Mouse (Mus musculus) liver, adult (tissue): ENCODE measurements around the gene Dtx2.

Source experiments
- GATA4 ChIP-seq: IDR thresholded peaks from 2 replicates; pipeline ENCODE4 v1.6.1; 2014; ENCODE audit warnings: mild to moderate bottlenecking, low read length; ENCODE audit not compliant: insufficient replicate concordance

Dtx2 gene

DNA sequence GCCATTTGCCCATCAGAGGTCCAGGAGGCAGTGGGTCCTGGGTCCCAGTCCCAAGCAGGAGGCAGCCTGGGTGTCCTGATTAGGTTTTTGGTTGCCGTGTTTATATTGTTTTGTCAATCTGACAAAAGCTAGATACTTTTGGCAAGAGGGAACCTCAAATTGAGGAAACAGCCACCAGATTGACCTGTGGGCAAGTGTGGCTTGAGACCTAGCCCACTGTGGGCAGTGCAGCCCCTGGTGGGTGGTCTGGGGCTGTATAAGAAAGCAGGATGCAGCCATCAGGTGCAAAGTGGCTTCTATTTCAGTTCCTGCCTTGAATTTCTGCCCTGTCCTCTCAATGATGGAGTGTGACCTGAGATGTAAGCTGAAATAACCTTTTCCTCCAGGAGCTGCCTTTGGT lies 40.7 kb downstream of the Dtx2 start:
- TF ChIP-seq GATA4 = no peak

DNA sequence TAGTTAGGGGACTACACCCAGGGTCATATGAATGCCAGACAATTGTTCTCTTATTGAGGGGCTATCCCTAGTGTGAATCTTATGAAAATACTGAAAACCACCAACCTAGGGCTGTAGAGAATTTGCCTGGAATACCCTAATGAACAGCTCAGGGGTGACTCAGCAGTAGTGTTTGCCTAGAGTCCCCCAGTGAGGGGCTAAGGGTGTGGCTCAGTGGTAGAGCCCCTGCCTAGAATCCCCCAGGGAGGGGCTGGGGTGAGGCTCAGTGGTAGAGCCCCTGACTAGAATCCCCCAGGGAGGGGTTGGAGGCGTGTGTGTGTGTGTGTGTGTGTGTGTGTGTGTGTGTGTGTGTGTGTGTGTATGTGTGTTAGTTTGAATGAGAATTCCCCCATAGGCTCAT lies 42.1 kb downstream of the Dtx2 start:
- TF ChIP-seq GATA4 = no peak

DNA sequence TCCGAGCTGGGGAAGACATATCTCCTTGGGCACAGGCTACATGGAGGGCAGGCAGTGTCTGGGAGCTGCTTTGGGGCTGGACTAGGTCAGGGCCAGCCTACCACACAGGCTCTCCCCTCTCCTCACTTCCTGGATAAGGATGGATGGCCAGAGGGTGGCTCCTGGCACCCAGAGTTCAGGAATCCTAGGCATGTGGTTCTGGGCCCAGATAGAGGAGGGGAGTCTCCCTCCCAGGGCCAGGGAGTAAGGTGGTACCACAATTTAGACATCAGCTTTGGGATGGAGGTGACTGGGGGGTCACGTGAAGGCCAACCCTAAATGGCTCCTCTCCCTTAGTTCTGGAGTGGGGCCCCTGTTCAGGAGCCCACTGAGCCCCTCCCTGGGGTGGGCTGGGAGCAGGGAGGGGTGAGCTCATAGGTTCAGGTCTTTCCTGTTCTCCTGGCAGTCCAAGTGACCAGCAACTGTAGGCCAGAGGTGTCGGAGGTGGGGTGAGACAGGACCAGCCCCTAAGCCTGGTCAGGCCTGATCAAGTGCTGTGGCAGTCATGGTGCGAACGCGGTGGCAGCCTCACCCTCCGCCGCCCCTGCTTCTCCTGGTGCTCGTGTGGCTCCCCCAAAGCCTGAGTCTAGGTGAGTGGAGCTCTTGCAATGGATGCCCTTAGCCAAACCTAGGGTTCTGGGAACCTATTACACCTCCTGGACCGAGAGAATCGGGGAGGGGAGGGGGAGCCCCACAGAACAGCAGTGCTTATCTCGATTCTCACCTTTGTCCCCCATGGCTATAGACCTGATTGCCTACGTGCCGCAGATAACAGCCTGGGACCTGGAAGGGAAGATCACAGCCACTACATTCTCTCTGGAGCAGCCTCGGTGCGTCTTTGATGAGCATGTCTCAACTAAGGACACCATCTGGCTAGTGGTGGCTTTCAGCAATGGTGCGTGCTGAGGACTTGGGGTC lies 43.9 kb downstream of the Dtx2 start, which contains the start of gene Upk3b:
Upk3b (plus strand) TSS at position 239 of the 957 bp plus-strand sequence.
- no peak for TF ChIP-seq GATA4

DNA sequence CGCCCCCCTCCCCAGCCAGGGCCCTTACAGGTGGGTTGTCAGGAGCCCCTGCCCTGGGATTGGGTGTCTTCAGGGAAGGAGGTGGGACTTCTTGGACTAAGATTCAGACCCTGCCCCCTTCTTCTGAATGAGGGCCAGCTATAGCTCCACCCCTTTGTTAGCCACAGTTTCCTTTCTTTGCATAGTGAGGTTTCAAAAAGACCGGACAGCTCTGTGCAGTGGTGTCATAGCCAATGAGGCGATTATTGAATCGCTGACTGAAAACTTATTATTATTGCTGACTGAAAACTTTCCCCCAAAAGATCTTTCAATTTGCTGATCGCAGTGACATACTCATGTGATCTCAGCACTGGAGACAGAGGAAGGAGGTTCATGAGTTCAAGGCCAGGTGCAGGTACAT lies 45.6 kb downstream of the Dtx2 start:
- no peak for TF ChIP-seq GATA4

DNA sequence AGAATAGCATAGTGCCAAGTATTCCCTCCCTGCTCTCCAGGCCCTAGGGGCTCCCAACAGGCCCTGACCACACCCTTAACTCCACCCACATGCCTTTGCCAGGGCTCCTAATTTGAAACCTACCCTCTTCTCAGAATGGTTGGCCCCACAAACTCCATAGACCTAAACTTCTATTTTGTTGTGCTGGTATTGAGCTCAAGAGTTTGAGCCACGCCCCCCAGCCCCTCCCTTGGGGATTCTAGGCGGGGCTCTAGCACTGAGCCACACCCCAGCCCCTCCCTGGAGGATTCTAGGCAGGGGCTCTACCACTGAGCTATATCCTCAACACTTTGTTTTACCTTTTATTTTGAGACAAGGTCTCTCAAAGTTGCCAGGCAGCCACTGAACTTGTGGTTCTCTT lies 46.7 kb downstream of the Dtx2 start:
- TF ChIP-seq GATA4 = no peak

DNA sequence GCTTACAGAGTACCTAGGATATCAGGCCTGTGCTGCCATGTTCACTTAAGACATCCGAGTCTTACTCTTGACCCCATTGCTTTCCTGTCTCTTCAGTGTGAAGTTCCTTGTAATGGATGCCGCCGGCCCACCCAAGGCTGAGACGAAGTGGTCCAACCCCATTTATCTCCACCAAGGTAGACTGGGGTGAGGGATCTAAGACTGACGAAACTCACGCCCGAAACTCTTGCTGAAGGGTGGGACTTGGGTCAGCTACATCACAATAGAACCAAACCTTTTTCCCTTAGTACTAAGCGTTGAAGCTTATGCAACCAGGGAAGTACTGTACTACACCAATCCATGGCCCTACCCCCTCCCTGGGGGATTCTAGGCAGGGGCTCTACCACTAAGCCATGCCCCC lies 47.1 kb downstream of the Dtx2 start:
- TF ChIP-seq GATA4 = no peak

DNA sequence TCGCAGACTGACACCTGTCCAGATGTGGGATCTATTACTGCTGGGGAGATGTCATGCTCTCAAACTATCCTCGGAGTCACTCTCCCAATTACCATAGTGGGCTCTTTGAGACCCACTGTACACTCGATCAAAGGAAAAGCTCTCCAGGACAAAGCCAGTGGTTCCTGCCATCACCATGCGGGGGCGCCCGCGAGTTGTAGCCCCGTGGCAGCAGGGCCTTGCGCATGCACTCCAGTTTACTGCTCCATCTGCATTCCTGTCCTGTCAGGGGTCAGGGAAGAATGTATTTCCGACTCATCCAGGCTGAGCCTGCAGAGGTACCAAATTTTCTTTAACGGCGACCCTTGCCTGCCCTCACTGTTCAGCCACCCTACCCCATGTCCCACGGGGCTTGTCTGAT lies 50.3 kb downstream of the Dtx2 start:
- TF ChIP-seq GATA4 = no peak

DNA sequence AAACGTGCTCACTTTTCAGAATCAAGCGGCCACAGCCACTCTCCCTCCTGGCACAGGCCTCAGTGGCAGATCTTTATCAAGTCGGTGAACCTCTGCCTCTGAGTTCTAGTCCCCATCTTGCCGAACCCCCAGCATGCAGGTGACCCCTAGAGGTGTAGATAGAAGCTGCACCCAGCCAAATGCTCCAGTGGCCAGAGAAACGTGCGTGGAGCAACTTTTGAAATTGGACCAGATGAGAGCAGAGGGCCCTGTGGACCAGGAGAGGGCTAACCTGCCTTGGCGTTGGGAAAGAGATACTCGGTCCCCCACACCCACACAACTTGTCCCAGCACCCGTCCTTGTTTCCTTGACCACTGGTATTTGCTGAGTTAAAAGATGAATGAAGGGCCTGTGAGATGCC lies 50.8 kb downstream of the Dtx2 start:
- no peak for TF ChIP-seq GATA4

DNA sequence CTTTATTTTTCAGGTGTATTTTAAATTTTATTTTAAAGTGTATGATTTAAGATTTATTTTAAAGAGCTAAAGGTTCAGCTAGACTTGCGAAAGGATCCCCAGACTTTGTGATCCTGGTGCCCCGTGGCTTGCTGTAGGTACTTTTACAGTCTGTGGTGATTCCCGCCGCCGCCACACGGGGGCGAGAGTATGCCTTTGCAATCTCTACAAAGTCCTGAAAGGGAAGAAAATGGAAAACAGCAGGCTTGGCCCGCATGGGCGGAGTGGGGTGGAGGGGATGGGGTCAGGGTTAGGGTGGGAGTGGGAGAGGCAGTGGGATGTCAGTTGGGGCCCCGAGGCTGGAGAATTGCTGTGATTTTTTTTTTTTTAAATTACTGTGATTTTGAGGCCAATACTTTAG lies 51.4 kb downstream of the Dtx2 start:
- no peak for TF ChIP-seq GATA4

DNA sequence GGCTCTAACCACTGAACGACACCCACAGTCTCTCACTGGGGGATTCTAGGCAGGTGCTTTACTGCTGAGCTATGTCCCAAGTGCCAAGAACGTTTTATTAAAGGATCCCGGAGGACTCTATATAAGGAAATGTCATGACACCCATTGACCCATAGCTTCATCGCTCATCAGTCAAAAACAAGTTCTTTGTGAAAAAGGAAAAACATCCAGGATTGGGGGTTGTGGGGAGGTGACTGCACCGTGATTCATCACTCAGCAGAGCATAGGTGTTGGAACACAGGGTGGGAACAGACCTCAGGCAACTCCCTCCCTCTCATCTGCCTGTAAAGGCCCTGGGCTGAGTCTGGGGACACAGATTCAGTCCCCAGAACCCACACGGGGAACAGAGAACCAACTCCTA lies 55.3 kb downstream of the Dtx2 start:
- no peak for TF ChIP-seq GATA4

DNA sequence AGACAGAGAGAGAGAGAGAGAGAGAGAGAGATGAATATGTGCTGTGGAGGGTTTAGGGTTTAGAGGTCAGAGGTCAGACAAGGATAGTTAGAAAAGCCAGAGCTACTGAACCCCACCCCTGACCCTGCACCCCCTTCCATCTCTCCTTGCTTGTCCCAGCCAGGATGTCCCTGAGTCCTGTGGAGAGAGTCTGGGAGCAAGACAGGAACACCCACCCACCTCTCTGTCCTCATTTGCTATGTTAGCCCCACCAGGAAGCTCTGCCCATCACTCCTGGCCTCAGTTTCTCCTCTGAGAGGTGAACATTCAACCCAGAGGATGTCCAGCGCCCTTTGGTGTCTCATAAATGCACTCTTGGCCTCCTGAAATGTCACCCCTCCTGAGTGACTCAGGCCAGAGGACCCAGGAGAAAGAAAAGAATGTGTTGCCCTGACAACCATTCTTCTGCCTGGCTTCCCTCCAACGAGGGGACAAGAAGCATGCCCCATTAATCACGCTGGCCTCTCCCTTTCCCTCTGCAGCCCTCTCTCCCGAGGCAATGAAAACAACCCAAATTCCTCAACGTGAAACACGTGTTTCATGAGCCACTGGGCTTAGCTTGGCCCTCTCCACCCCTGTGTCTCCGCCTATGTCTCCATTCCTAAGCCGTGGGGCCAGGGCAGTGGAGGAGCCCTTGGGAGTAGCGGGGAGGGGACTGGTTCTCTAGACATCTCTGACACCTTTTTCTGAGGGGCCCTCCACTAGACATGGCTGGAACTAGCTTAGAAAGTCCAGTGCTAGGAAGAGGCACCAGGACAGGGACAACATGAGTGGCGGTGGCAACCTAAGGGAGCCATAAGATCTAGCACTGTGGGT lies 56.9 kb downstream of the Dtx2 start:
- no peak for TF ChIP-seq GATA4

DNA sequence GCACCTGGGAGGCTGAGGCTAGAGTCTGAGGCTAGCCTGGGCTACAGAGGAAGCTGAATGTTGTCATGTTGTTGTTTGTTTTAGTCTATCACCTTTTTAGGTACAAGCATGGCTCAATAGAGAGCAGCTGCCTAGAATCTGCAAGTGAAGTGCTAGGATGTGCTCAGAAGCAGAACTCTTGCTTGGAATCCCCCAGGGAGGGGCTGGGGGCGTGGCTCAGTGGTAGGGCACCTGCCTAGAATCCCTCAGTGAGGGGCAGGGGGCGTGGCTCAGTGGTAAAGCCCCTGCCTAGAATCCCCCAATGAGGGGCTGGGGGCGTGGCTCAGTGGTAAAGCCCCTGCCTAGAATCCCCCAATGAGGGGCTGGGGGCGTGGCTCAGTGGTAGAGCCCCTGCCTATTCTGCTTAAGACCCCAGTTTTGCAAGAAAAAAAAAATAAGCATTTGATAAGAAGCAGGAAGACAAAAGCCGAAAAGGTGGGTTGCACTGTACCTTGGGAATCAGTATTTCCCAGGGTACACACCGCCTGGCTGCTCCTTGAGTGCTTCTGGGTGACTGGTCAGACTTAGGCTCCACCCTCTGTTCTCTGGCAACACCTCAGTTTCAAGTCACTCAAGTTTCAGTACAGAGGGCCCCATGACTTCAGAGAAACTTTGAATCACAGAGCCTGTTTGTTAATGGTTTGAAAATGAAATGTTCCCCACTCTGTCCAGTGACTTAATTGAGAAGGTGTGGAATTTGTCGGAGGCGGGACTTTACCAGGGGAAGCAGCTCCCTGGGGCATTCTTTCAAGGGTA lies 58.5 kb downstream of the Dtx2 start:
- no peak for TF ChIP-seq GATA4

DNA sequence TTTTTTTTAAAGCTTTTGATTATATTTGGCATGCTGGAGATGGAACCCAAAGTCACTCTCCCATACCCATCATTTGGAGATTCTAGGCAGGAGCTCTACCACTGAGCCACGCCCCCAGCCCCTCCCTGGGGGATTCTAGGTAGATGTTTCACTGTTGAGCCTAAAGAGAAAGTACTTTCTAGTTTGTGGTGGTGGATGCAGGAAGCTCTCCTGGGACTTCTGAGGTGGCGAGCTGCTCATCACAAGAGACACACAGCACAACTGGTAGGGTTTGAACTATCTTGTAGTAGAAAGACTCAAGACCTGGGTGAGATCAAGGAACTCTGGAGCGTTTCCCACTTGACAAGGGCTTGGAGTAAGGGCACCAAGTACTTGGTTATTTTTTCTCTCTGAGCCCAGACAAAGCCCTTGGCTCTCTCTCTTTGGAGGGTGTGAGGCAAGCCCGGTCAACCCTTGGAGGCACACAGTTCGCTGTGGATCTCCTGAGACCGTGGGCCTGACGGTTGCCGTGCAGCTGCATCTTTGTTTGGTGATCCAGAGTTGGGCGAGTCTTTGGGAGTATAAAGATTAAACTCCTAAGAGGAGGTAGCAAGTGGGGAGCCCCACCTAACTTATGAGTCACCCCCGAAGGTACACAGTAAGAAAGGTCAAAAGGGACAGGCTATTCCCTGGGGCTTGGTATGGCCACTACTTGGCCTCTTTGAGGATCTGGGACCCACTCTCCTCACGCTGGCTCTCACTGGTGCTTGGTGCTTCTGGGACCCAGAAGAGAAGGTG lies 59.9 kb downstream of the Dtx2 start, which contains the start of gene Upk3bl:
Upk3bl (plus strand) TSS at position 192 of the 777 bp plus-strand sequence.
- TF ChIP-seq GATA4 = no peak

DNA sequence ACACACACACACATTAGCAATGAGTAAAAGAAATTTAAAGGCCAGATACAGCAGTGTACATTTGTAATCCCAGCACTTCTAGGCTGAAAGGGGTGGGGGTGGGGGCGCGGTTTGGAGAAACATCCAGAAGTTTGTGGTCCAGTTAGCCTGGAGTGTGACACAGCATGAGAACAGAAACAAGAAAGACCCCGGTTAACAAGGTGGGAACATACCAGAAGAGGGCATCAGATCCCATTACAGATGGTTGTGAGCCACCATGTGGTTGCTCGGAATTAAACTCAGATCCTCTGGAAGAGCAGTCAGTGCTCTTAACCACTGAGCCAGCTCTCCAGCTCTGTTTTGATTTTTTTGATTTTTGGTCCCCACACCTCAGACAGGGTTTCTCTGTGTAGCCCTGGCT lies 61.5 kb downstream of the Dtx2 start:
- no peak for TF ChIP-seq GATA4

DNA sequence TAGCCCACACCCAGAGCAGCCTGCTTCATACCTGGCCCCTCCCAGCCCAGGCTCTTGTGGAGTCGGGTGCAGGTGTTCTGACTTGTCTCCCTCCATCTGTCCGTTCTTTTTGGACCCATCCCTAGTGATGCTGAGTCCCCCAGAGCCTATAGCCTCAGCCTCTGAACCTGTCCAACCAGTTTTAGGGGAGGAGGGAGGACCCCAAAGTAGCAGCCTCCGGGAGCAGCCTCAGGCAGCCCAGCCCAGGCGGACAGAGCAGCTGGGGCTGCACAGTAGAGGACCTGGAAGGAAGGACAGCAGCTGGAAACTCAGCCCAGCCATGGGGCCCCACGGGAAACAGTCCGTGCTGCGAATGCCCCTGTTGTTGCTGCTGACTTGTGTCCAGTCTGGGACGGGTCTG lies 62.5 kb downstream of the Dtx2 start:
- TF ChIP-seq GATA4 = no peak

DNA sequence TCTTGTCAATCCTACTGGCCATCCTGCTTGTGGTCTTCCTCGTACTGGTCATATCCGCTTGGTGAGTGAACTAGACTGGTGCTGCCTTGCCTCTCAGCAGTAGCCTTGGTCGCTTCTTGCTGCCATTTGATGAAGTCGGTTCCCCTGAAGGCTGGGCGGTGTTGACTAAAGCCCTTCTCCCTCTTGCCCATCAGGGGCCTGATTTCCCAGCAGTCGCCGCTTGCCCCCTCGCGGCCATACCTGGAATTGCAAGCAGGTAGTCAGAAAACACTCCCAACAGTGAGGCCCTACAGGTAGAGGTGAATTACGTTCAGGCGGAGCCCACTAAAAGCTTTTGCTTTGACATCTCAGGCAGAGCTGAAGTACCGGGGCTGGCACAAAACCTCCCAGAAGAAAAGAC lies 67.0 kb downstream of the Dtx2 start:
- no peak for TF ChIP-seq GATA4
